Mouse (Mus musculus) ovary, adult 10 weeks (tissue): Measurements from ENCODE around the gene Vmn1r107. TPM values are rescaled to one million over a fixed set of nuclear protein-coding genes. Genes with fewer than 3 reads are reported as not detected.

Experiments used
- polyA plus RNA-seq: library from polyadenylated mRNA; stranded (reverse); fragments of 350-450 nt; fragmentation: Illumina TruSeq; extraction: RNeasy Lipid Tissue Mini Kit (QIAGEN cat#74804); gene quantifications from one replicate; pipeline ENCODE4 v1.2.3, GENCODE M21; 2014

Vmn1r107 gene
- polyA plus RNA-seq = not detected

GRCm38 (mm10) chr7:20668618-20669017 lies at the start of gene Vmn1r107:
TSS of gene Vmn1r107 (plus strand) at chr7:20668918.

GRCm38 (mm10) chr7:20703116-20703515 lies 34.4 kb downstream of the Vmn1r107 start, which contains the start of gene Vmn1r111:
TSS of gene Vmn1r111 (minus strand) at chr7:20703216.

Other genes starting within 250 kb of the Vmn1r107 start
- not detected for gene Vmn1r101, start 226.3 kb upstream of the Vmn1r107 start, polyA plus RNA-seq
- gene Gm10670, start 194.0 kb upstream of the Vmn1r107 start, polyA plus RNA-seq = not detected
- gene Vmn1r103, start 158.4 kb upstream of the Vmn1r107 start, polyA plus RNA-seq = not detected
- not detected for gene Vmn1r104, start 135.1 kb upstream of the Vmn1r107 start, polyA plus RNA-seq
- not detected for gene Gm5726, start 123.2 kb upstream of the Vmn1r107 start, polyA plus RNA-seq
- not detected for gene Gm4141, start 92.7 kb upstream of the Vmn1r107 start, polyA plus RNA-seq
- gene Gm4513, start 69.9 kb upstream of the Vmn1r107 start, polyA plus RNA-seq = not detected
- gene Vmn1r111, start 34.3 kb downstream of the Vmn1r107 start, polyA plus RNA-seq = not detected
- gene Gm10668, start 61.7 kb downstream of the Vmn1r107 start, polyA plus RNA-seq = not detected
- gene Vmn1r112, start 102.3 kb downstream of the Vmn1r107 start, polyA plus RNA-seq = not detected
- gene Vmn1r113, start 118.4 kb downstream of the Vmn1r107 start, polyA plus RNA-seq = not detected
- not detected for gene Vmn1r114, start 143.3 kb downstream of the Vmn1r107 start, polyA plus RNA-seq
- not detected for gene Vmn1r115, start 176.1 kb downstream of the Vmn1r107 start, polyA plus RNA-seq
- not detected for gene Vmn1r116, start 203.3 kb downstream of the Vmn1r107 start, polyA plus RNA-seq
- gene Vmn1r117, start 215.2 kb downstream of the Vmn1r107 start, polyA plus RNA-seq = not detected
- not detected for gene Vmn1r118, start 243.4 kb downstream of the Vmn1r107 start, polyA plus RNA-seq